Mouse (Mus musculus): ENCODE data around the gene Akap2. TPM values are rescaled to one million over a fixed set of nuclear protein-coding genes. Genes with fewer than 3 reads are reported as not detected.

The Akap2 gene
- polyA plus RNA-seq, 1 experiment, result 348 TPM

- Histone ChIP-seq H3K4me1 (ENCODE audit: control insufficient read depth, insufficient read depth, low read length) (peaks cover 32% of the 10 kb centered on the region), H3K4me3 (replicated peaks; ENCODE audit: extremely low read depth, low read depth, low read length) (peak overlapping the region; percentile 63)
- no peak for DNase-seq
- 16% methylated on average over 12 of the region's 12 CpGs for WGBS
- TF ChIP-seq CTCF (IDR thresholded peaks at IDR 0.05; ENCODE audit: insufficient read depth, low read length), result no peak
These were observed 129.0 kb downstream of the Akap2 start for GRCm38 (mm10) chr4:57846381-57846990.

- H3K4me1 ChIP-seq (ENCODE audit: control insufficient read depth, insufficient read depth, low read length), result peaks cover 32% of the 10 kb centered on the region
- H3K4me3 ChIP-seq (replicated peaks; ENCODE audit: extremely low read depth, low read depth, low read length), result peak overlapping the region; percentile 63
- peak; percentile 47 for DNase-seq
- WGBS, result 20% methylated on average over 8 of the region's 8 CpGs
- TF ChIP-seq POLR2A (IDR thresholded peaks at IDR 0.05; ENCODE audit: borderline replicate concordance, extremely low read depth, low read depth, low read length), result peak; percentile 52; the same call in 1 of the 2 replicates
- TF ChIP-seq CTCF (IDR thresholded peaks at IDR 0.05; ENCODE audit: insufficient read depth, low read length), result no peak
These were observed 129.6 kb downstream of the Akap2 start for GRCm38 (mm10) chr4:57846991-57847422.

GRCm38 (mm10) chr4:57847676-57848075 lies 130.2 kb downstream of the Akap2 start:
- DNase-seq, result no peak
- H3K4me1 ChIP-seq (ENCODE audit: control insufficient read depth, insufficient read depth, low read length), result peaks cover 29% of the 10 kb centered on the region
- TF ChIP-seq CTCF (IDR thresholded peaks at IDR 0.05; ENCODE audit: insufficient read depth, low read length) (no peak), POLR2A (IDR thresholded peaks at IDR 0.05; ENCODE audit: borderline replicate concordance, extremely low read depth, low read depth, low read length) (no peak)
- 50% methylated on average over 3 of the region's 3 CpGs for WGBS
- peak overlapping the region; percentile 25 for H3K4me3 ChIP-seq (replicated peaks; ENCODE audit: extremely low read depth, low read depth, low read length)

- DNase-seq, result no peak
- Histone ChIP-seq H3K4me1 (ENCODE audit: control insufficient read depth, insufficient read depth, low read length) (peaks cover 24% of the 10 kb centered on the region), H3K4me3 (replicated peaks; ENCODE audit: extremely low read depth, low read depth, low read length) (peak overlapping the region; percentile 25)
- TF ChIP-seq POLR2A (IDR thresholded peaks at IDR 0.05; ENCODE audit: borderline replicate concordance, extremely low read depth, low read depth, low read length) (no peak), CTCF (IDR thresholded peaks at IDR 0.05; ENCODE audit: insufficient read depth, low read length) (peak; percentile 8; the same call in 1 of the 2 replicates)
- 45% methylated on average over 6 of the region's 6 CpGs for WGBS
These were observed 132.0 kb downstream of the Akap2 start for GRCm38 (mm10) chr4:57849465-57849864.

- Histone ChIP-seq H3K4me1 (ENCODE audit: control insufficient read depth, insufficient read depth, low read length) (peaks cover 37% of the 10 kb centered on the region), H3K4me3 (replicated peaks; ENCODE audit: extremely low read depth, low read depth, low read length) (no peak overlapping the region)
- no peak for DNase-seq
- TF ChIP-seq CTCF (IDR thresholded peaks at IDR 0.05; ENCODE audit: insufficient read depth, low read length) (no peak), POLR2A (IDR thresholded peaks at IDR 0.05; ENCODE audit: borderline replicate concordance, extremely low read depth, low read depth, low read length) (no peak)
- 91% methylated on average over 1 of the region's 1 CpGs for WGBS
These were observed 134.3 kb downstream of the Akap2 start for GRCm38 (mm10) chr4:57851731-57852130.

GRCm38 (mm10) chr4:57852461-57853040 lies 135.1 kb downstream of the Akap2 start:
- TF ChIP-seq POLR2A (IDR thresholded peaks at IDR 0.05; ENCODE audit: borderline replicate concordance, extremely low read depth, low read depth, low read length) (no peak), CTCF (IDR thresholded peaks at IDR 0.05; ENCODE audit: insufficient read depth, low read length) (no peak)
- WGBS, result 31% methylated on average over 9 of the region's 9 CpGs
- Histone ChIP-seq H3K4me1 (ENCODE audit: control insufficient read depth, insufficient read depth, low read length) (peaks cover 36% of the 10 kb centered on the region), H3K4me3 (replicated peaks; ENCODE audit: extremely low read depth, low read depth, low read length) (no peak overlapping the region)
- DNase-seq, result no peak

- DNase-seq, result no peak
- WGBS, result 82% methylated on average over 6 of the region's 6 CpGs
These were observed 136.7 kb downstream of the Akap2 start for GRCm38 (mm10) chr4:57854181-57854580.

GRCm38 (mm10) chr4:57855281-57855941 lies 138.0 kb downstream of the Akap2 start:
- no peak overlapping the region for H3K4me3 ChIP-seq (replicated peaks; ENCODE audit: extremely low read depth, low read depth, low read length)
- H3K4me1 ChIP-seq (ENCODE audit: control insufficient read depth, insufficient read depth, low read length), result peaks cover 34% of the 10 kb centered on the region
- 61% methylated on average over 18 of the region's 18 CpGs for WGBS
- no peak for DNase-seq
- no peak for TF ChIP-seq CTCF (IDR thresholded peaks at IDR 0.05; ENCODE audit: insufficient read depth, low read length)

More at GRCm38 (mm10) chr4:57854181-57854580, 136.7 kb downstream of the Akap2 start:
- Histone ChIP-seq H3K4me3 (replicated peaks; ENCODE audit: extremely low read depth, low read depth, low read length) (no peak overlapping the region), H3K4me1 (ENCODE audit: control insufficient read depth, insufficient read depth, low read length) (peaks cover 34% of the 10 kb centered on the region)
- TF ChIP-seq CTCF (IDR thresholded peaks at IDR 0.05; ENCODE audit: insufficient read depth, low read length) (no peak), POLR2A (IDR thresholded peaks at IDR 0.05; ENCODE audit: borderline replicate concordance, extremely low read depth, low read depth, low read length) (no peak)

- WGBS, result 79% methylated on average over 10 of the region's 10 CpGs
- no peak for TF ChIP-seq POLR2A (IDR thresholded peaks at IDR 0.05; ENCODE audit: borderline replicate concordance, extremely low read depth, low read depth, low read length)
- no peak for TF ChIP-seq CTCF (IDR thresholded peaks at IDR 0.05; ENCODE audit: insufficient read depth, low read length)
- peaks cover 38% of the 10 kb centered on the region for H3K4me1 ChIP-seq (ENCODE audit: control insufficient read depth, insufficient read depth, low read length)
- H3K4me3 ChIP-seq (replicated peaks; ENCODE audit: extremely low read depth, low read depth, low read length), result no peak overlapping the region
- DNase-seq, result no peak
These were observed 139.2 kb downstream of the Akap2 start for GRCm38 (mm10) chr4:57856673-57857072.

GRCm38 (mm10) chr4:57860204-57860611 lies 142.8 kb downstream of the Akap2 start:
- Histone ChIP-seq H3K4me1 (ENCODE audit: control insufficient read depth, insufficient read depth, low read length) (peaks cover 37% of the 10 kb centered on the region), H3K4me3 (replicated peaks; ENCODE audit: extremely low read depth, low read depth, low read length) (no peak overlapping the region)
- TF ChIP-seq CTCF (IDR thresholded peaks at IDR 0.05; ENCODE audit: insufficient read depth, low read length), result peak; percentile 42; the same call in 1 of the 2 replicates
- TF ChIP-seq POLR2A (IDR thresholded peaks at IDR 0.05; ENCODE audit: borderline replicate concordance, extremely low read depth, low read depth, low read length), result no peak
- WGBS, result 22% methylated on average over 6 of the region's 6 CpGs
- no peak for DNase-seq
